Mouse (Mus musculus): ENCODE results near the gene Ctns. TPM values are rescaled to one million over a fixed set of nuclear protein-coding genes. Genes with fewer than 3 reads are reported as not detected.

Ctns gene
- polyA plus RNA-seq, 2 experiments, result 24.6 to 25.9 TPM

GRCm38 (mm10) chr11:73134222-73134621 lies 64.6 kb downstream of the Ctns start:
- Histone ChIP-seq H3K4me3 (replicated peaks; ENCODE audit: low read length) (no peak overlapping the region), H3K4me2 (replicated peaks; ENCODE audit: low read depth, low read length, severe bottlenecking) (peak overlapping the region; percentile 19; the same call in 1 of the 2 replicates), H3K36me3 (ENCODE audit: control insufficient read depth, insufficient read depth, low read length) (peaks cover 14% of the 10 kb centered on the region), H3K27ac (replicated peaks; ENCODE audit: low read depth, low read length) (no peak overlapping the region), H3K9ac (ENCODE audit: low read depth, low read length, severe bottlenecking) (no peak overlapping the region), H3K27me3 (ENCODE audit: control insufficient read depth, insufficient read depth, low read length) (no peaks in the 10 kb centered on the region), H3K9me3 (ENCODE audit: control insufficient read depth, low read length) (no peaks in the 10 kb centered on the region), H3K4me1 (ENCODE audit: control insufficient read depth, insufficient read depth, low read length) (peaks cover 15% of the 10 kb centered on the region)
- ATAC-seq (ENCODE audit: low FRiP score, low read depth) (no peak), DNase-seq (ENCODE audit: low spot score) (no peak)
- TF ChIP-seq POLR2A (IDR thresholded peaks at IDR 0.05; ENCODE audit: borderline replicate concordance, extremely low read depth, insufficient read depth, insufficient read length), result no peak
- WGBS, result 48% methylated on average over 5 of the region's 5 CpGs

Other genes with a start within 250 kb of the Ctns start
- gene Atp2a3, start 237.9 kb downstream of the Ctns start, polyA plus RNA-seq (2012; rRNA removed), result 2.6 and 2.7 TPM in 2 replicates
- 2.3 TPM in 2 replicates for gene Atp2a3, start 237.9 kb downstream of the Ctns start, polyA plus RNA-seq (2014; fragmentation: Nextera tagmentation; extraction: Ambion mirVana)
- 1.8 and 2.1 TPM in 2 replicates for gene P2rx1, start 199.9 kb downstream of the Ctns start, polyA plus RNA-seq (2012; rRNA removed)
- gene P2rx1, start 199.9 kb downstream of the Ctns start, polyA plus RNA-seq (2014; fragmentation: Nextera tagmentation; extraction: Ambion mirVana), result 1.9 and 2.2 TPM in 2 replicates
- 11.1 and 11.4 TPM in 2 replicates for gene Camkk1, start 180.0 kb downstream of the Ctns start, polyA plus RNA-seq (2012; rRNA removed)
- gene Camkk1, start 180.0 kb downstream of the Ctns start, polyA plus RNA-seq (2014; fragmentation: Nextera tagmentation; extraction: Ambion mirVana), result 5.5 and 5.8 TPM in 2 replicates
- gene Ncbp3, start 151.3 kb downstream of the Ctns start, polyA plus RNA-seq (2012; rRNA removed), result 6.3 and 7.1 TPM in 2 replicates
- 10.1 and 11.7 TPM in 2 replicates for gene Ncbp3, start 151.3 kb downstream of the Ctns start, polyA plus RNA-seq (2014; fragmentation: Nextera tagmentation; extraction: Ambion mirVana)
- gene Itgae, start 108.5 kb downstream of the Ctns start, polyA plus RNA-seq (2012; rRNA removed), result 0.12 and 0.15 TPM in 2 replicates
- gene Itgae, start 108.5 kb downstream of the Ctns start, polyA plus RNA-seq (2014; fragmentation: Nextera tagmentation; extraction: Ambion mirVana), result 0.35 and 0.37 TPM in 2 replicates
- 5.5 and 6.1 TPM in 2 replicates for gene Haspin, start 60.7 kb downstream of the Ctns start, polyA plus RNA-seq (2012; rRNA removed)
- 11.2 and 12.6 TPM in 2 replicates for gene Haspin, start 60.7 kb downstream of the Ctns start, polyA plus RNA-seq (2014; fragmentation: Nextera tagmentation; extraction: Ambion mirVana)
- gene P2rx5, start 38.6 kb downstream of the Ctns start, polyA plus RNA-seq (2012; rRNA removed), result 1.5 and 1.7 TPM in 2 replicates
- 1.0 and 1.3 TPM in 2 replicates for gene P2rx5, start 38.6 kb downstream of the Ctns start, polyA plus RNA-seq (2014; fragmentation: Nextera tagmentation; extraction: Ambion mirVana)
- gene Emc6, start 22.0 kb downstream of the Ctns start, polyA plus RNA-seq (2012; rRNA removed), result 64.7 and 79.8 TPM in 2 replicates
- gene Emc6, start 22.0 kb downstream of the Ctns start, polyA plus RNA-seq (2014; fragmentation: Nextera tagmentation; extraction: Ambion mirVana), result 101 and 102 TPM in 2 replicates
- 106 and 135 TPM in 2 replicates for gene Tax1bp3, start 22.0 kb downstream of the Ctns start, polyA plus RNA-seq (2012; rRNA removed)
- 224 and 235 TPM in 2 replicates for gene Tax1bp3, start 22.0 kb downstream of the Ctns start, polyA plus RNA-seq (2014; fragmentation: Nextera tagmentation; extraction: Ambion mirVana)
- 3.0 and 3.1 TPM in 2 replicates for gene Shpk, start 418 bp upstream of the Ctns start, polyA plus RNA-seq (2012; rRNA removed)
- gene Shpk, start 418 bp upstream of the Ctns start, polyA plus RNA-seq (2014; fragmentation: Nextera tagmentation; extraction: Ambion mirVana), result 1.8 and 2.8 TPM in 2 replicates
- 0.20 and 0.22 TPM in 2 replicates for gene Trpv1, start 35.2 kb upstream of the Ctns start, polyA plus RNA-seq (2012; rRNA removed)
- gene Trpv1, start 35.2 kb upstream of the Ctns start, polyA plus RNA-seq (2014; fragmentation: Nextera tagmentation; extraction: Ambion mirVana), result 0.41 TPM in 1 of 2 replicates, not detected in the other
- 0.41 and 0.54 TPM in 2 replicates for gene Trpv3, start 68.3 kb upstream of the Ctns start, polyA plus RNA-seq (2012; rRNA removed)
- 0.47 and 0.55 TPM in 2 replicates for gene Trpv3, start 68.3 kb upstream of the Ctns start, polyA plus RNA-seq (2014; fragmentation: Nextera tagmentation; extraction: Ambion mirVana)
- 1.1 TPM in 2 replicates for gene Aspa, start 130.6 kb upstream of the Ctns start, polyA plus RNA-seq (2012; rRNA removed)
- gene Aspa, start 130.6 kb upstream of the Ctns start, polyA plus RNA-seq (2014; fragmentation: Nextera tagmentation; extraction: Ambion mirVana), result 0.76 and 1.0 TPM in 2 replicates
- not detected in 2 replicates for gene Gm49340, start 130.7 kb upstream of the Ctns start, polyA plus RNA-seq (2012; rRNA removed)
- gene Gm49340, start 130.7 kb upstream of the Ctns start, polyA plus RNA-seq (2014; fragmentation: Nextera tagmentation; extraction: Ambion mirVana), result not detected in 2 replicates
- not detected in 2 replicates for gene Spata22, start 130.7 kb upstream of the Ctns start, polyA plus RNA-seq (2012; rRNA removed)
- not detected in 2 replicates for gene Spata22, start 130.7 kb upstream of the Ctns start, polyA plus RNA-seq (2014; fragmentation: Nextera tagmentation; extraction: Ambion mirVana)
- not detected in 2 replicates for gene Olfr20, start 151.7 kb upstream of the Ctns start, polyA plus RNA-seq (2012; rRNA removed)
- not detected in 2 replicates for gene Olfr20, start 151.7 kb upstream of the Ctns start, polyA plus RNA-seq (2014; fragmentation: Nextera tagmentation; extraction: Ambion mirVana)
- gene Olfr376, start 172.2 kb upstream of the Ctns start, polyA plus RNA-seq (2012; rRNA removed), result not detected in 2 replicates
- not detected in 2 replicates for gene Olfr376, start 172.2 kb upstream of the Ctns start, polyA plus RNA-seq (2014; fragmentation: Nextera tagmentation; extraction: Ambion mirVana)
- not detected in 2 replicates for gene Olfr1, start 200.6 kb upstream of the Ctns start, polyA plus RNA-seq (2012; rRNA removed)
- not detected in 2 replicates for gene Olfr1, start 200.6 kb upstream of the Ctns start, polyA plus RNA-seq (2014; fragmentation: Nextera tagmentation; extraction: Ambion mirVana)
- not detected in 2 replicates for gene Olfr378, start 229.4 kb upstream of the Ctns start, polyA plus RNA-seq (2012; rRNA removed)
- gene Olfr378, start 229.4 kb upstream of the Ctns start, polyA plus RNA-seq (2014; fragmentation: Nextera tagmentation; extraction: Ambion mirVana), result not detected in 2 replicates

Measured in limb, embryonic 14.5 days (tissue).